Mouse (Mus musculus): ENCODE results near the gene Prss30.
A peak's percentile ranks its signal among the peaks of the same experiment; 100 is the strongest.

Prss30 gene

GRCm38 (mm10) chr17:23980297-23980909, at the start of gene Prss30:
Prss30 (minus strand) TSS chr17:23980566.
- no peak for DNase-seq (ENCODE audit: low spot score)

GRCm38 (mm10) chr17:24029477-24029876, 49.1 kb upstream of the Prss30 start:
- no peak for DNase-seq (ENCODE audit: low spot score)

GRCm38 (mm10) chr17:24021375-24022199, 41.2 kb upstream of the Prss30 start:
- peak; percentile 23 for DNase-seq (ENCODE audit: low spot score)

GRCm38 (mm10) chr17:24020696-24021095, 40.3 kb upstream of the Prss30 start:
- no peak for DNase-seq (ENCODE audit: low spot score)

GRCm38 (mm10) chr17:24015727-24016126, 35.4 kb upstream of the Prss30 start:
- DNase-seq (ENCODE audit: low spot score), result no peak

- no peak for DNase-seq (ENCODE audit: low spot score)
Measured at GRCm38 (mm10) chr17:24014433-24014965, 34.1 kb upstream of the Prss30 start.

GRCm38 (mm10) chr17:24012921-24013320, 32.6 kb upstream of the Prss30 start:
- DNase-seq (ENCODE audit: low spot score), result no peak

GRCm38 (mm10) chr17:24009617-24010016, 29.3 kb upstream of the Prss30 start:
- DNase-seq (ENCODE audit: low spot score), result no peak

- DNase-seq (ENCODE audit: low spot score), result no peak
Measured at GRCm38 (mm10) chr17:24008105-24008504, 27.7 kb upstream of the Prss30 start.

GRCm38 (mm10) chr17:24007391-24007790, 27.0 kb upstream of the Prss30 start:
- DNase-seq (ENCODE audit: low spot score), result no peak

GRCm38 (mm10) chr17:24006930-24007329, 26.6 kb upstream of the Prss30 start:
- no peak for DNase-seq (ENCODE audit: low spot score)

GRCm38 (mm10) chr17:24005049-24005448, 24.7 kb upstream of the Prss30 start:
- no peak for DNase-seq (ENCODE audit: low spot score)

GRCm38 (mm10) chr17:24004071-24004665, 23.8 kb upstream of the Prss30 start:
- DNase-seq (ENCODE audit: low spot score), result no peak

GRCm38 (mm10) chr17:24000404-24000803, 20.0 kb upstream of the Prss30 start:
- DNase-seq (ENCODE audit: low spot score), result no peak

GRCm38 (mm10) chr17:23998383-23998782, 18.0 kb upstream of the Prss30 start:
- DNase-seq (ENCODE audit: low spot score), result no peak

GRCm38 (mm10) chr17:23997901-23998300, 17.5 kb upstream of the Prss30 start, which contains the start of gene Prss22:
Prss22 (minus strand) TSS chr17:23998100.
- DNase-seq (ENCODE audit: low spot score), result no peak

- DNase-seq (ENCODE audit: low spot score), result no peak
Measured at GRCm38 (mm10) chr17:23995421-23995820, 15.1 kb upstream of the Prss30 start.

GRCm38 (mm10) chr17:23994667-23995066, 14.3 kb upstream of the Prss30 start:
- DNase-seq (ENCODE audit: low spot score), result no peak

- peak; percentile 80 for DNase-seq (ENCODE audit: low spot score)
Measured at GRCm38 (mm10) chr17:23993559-23994428, 13.4 kb upstream of the Prss30 start.

GRCm38 (mm10) chr17:23992789-23993553, 12.6 kb upstream of the Prss30 start:
- no peak for DNase-seq (ENCODE audit: low spot score)

- no peak for DNase-seq (ENCODE audit: low spot score)
Measured at GRCm38 (mm10) chr17:23989802-23990201, 9.4 kb upstream of the Prss30 start.

Data from c-Kit-positive CD71-positive TER-119-positive erythroid progenitor cells, embryonic 14.5 days (primary cell).